Mouse (Mus musculus) olfactory bulb, adult 2 months (tissue): ENCODE measurements around the gene Sbf2.

Experiments
- CTCF ChIP-seq: fragments of 200-500 bp; IDR thresholded peaks from 2 replicates; pipeline ENCODE4 v1.5.1; 2012; ENCODE audit warnings: low read depth, mild to moderate bottlenecking, low read length, moderate library complexity; ENCODE audit not compliant: insufficient read depth
- POLR2A ChIP-seq: fragments of 200-500 bp; IDR thresholded peaks from 2 replicates; pipeline ENCODE4 v1.6.1; 2012; ENCODE audit warnings: mild to moderate bottlenecking, low read depth, low read length, moderate library complexity; ENCODE audit not compliant: insufficient read depth

DNA sequence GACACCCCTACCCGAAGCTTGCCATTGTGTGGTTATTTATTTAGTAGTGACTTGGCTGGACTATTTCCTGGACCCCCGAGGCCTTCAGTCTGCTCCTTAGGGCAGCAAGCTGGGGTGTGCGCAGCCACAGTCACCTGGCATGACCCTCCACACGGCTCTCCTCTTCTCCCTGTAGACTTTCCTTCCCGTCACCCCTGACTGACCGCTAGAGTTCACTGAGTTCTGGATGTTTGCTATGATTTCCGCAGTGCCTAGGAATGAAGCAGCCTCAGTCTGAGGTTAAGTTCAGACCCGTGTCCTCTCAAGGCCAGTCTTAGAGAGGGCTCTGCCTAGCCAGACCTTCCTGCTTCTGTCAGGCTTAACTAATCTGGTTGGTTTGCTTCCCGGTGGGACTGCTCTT lies 342.9 kb downstream of the Sbf2 start:
- TF ChIP-seq CTCF = no peak
- TF ChIP-seq POLR2A = no peak
